Mouse (Mus musculus): ENCODE measurements around the gene Ube2c. TPM values are rescaled to one million over a fixed set of nuclear protein-coding genes. Genes with fewer than 3 reads are reported as not detected.
A peak's percentile ranks its signal among the peaks of the same experiment; 100 is the strongest.

Ube2c gene
- polyA plus RNA-seq, 1 experiment from 2014 or later, result 639 TPM

GRCm38 (mm10) chr2:164817703-164818102 is 48.0 kb downstream of the Ube2c start:
- H3K36me3 ChIP-seq, result peaks cover 22% of the 10 kb centered on the region
- peaks cover 11% of the 10 kb centered on the region for H3K4me1 ChIP-seq
- 74% methylated on average over 5 of the region's 5 CpGs for WGBS
- no peaks in the 10 kb centered on the region for H3K27me3 ChIP-seq (ENCODE audit: low read depth, poor library complexity, severe bottlenecking)
- H3K27ac ChIP-seq (replicated peaks), result no peak overlapping the region
- H3K9me3 ChIP-seq (replicated peaks), result no peaks in the 10 kb centered on the region
- peak; percentile 26 for DNase-seq (ENCODE audit: low spot score)
- H3K4me3 ChIP-seq, result no peak overlapping the region

GRCm38 (mm10) chr2:164821060-164821459 is 51.4 kb downstream of the Ube2c start:
- Histone ChIP-seq H3K4me1 (peaks cover 23% of the 10 kb centered on the region), H3K27ac (replicated peaks) (no peak overlapping the region), H3K9me3 (replicated peaks) (no peaks in the 10 kb centered on the region), H3K27me3 (ENCODE audit: low read depth, poor library complexity, severe bottlenecking) (no peaks in the 10 kb centered on the region), H3K36me3 (peaks cover 36% of the 10 kb centered on the region), H3K4me3 (no peak overlapping the region)
- DNase-seq (ENCODE audit: low spot score), result no peak
- 89% methylated on average over 6 of the region's 6 CpGs for WGBS

- no peaks in the 10 kb centered on the region for H3K27me3 ChIP-seq (ENCODE audit: low read depth, poor library complexity, severe bottlenecking)
- 2% methylated on average over 32 of the region's 32 CpGs for WGBS
- DNase-seq (ENCODE audit: low spot score), result peak; percentile 99
- H3K27ac ChIP-seq (replicated peaks), result peak within 1 kb of the TSS; percentile 89
- H3K4me3 ChIP-seq, result peak within 1 kb of the TSS; percentile 71
- peaks cover 53% of the 10 kb centered on the region for H3K36me3 ChIP-seq
- peaks cover 21% of the 10 kb centered on the region for H3K4me1 ChIP-seq
- H3K9me3 ChIP-seq (replicated peaks), result no peaks in the 10 kb centered on the region
Measured at GRCm38 (mm10) chr2:164822636-164823165, 53.0 kb downstream of the Ube2c start, which contains the start of gene Zswim1. Gene Zswim1 (plus strand): TSS chr2:164822686.

DNA sequence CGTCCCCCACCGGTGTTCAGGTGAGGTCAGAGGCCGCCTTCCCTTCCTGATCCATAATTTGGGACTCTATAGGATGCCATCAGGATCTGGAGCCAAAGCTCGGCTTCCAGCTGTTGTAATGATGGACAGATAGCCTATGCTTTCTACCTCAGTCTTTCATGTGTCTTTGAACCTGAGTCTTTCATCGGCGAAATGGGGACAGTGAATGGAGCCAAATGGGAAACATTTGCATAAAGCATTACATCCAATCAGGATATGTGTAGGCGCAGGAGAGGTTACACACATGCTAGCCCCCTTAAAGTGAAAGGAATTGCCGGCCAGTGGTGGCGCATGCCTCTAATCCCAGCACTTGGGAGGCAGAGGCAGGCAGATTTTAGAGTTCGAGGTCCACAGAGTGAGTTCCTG is 53.5 kb downstream of the Ube2c start:
- H3K27ac ChIP-seq (replicated peaks), result peak overlapping the region; percentile 89
- H3K9me3 ChIP-seq (replicated peaks), result no peaks in the 10 kb centered on the region
- no peaks in the 10 kb centered on the region for H3K27me3 ChIP-seq (ENCODE audit: low read depth, poor library complexity, severe bottlenecking)
- peak overlapping the region; percentile 71 for H3K4me3 ChIP-seq
- DNase-seq (ENCODE audit: low spot score), result no peak
- WGBS, result 4% methylated on average over 10 of the region's 10 CpGs
- H3K36me3 ChIP-seq, result peaks cover 58% of the 10 kb centered on the region
- H3K4me1 ChIP-seq, result peaks cover 21% of the 10 kb centered on the region

DNA sequence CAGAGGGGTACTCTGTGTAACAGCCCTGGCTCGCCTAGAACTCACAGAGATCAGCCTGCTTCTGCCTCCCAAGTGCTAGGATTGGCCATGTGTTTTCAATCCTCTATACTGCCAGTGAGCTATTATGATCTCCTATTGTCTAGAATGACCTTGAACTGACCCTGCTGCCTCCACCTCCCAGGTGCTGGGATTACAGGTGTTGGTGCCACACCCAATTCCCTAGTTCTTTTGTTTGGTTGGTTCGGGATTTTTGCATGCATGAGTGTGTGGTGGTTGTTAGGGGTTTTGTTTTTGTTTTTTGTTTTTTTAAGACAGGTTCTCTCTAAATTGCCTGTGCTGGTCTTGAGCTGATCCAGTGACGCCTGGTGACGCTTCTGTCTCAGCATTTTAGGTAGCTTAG is 54.3 kb downstream of the Ube2c start:
- Histone ChIP-seq H3K27ac (replicated peaks) (no peak overlapping the region), H3K4me1 (peaks cover 21% of the 10 kb centered on the region), H3K9me3 (replicated peaks) (no peaks in the 10 kb centered on the region), H3K27me3 (ENCODE audit: low read depth, poor library complexity, severe bottlenecking) (no peaks in the 10 kb centered on the region), H3K4me3 (peak overlapping the region; percentile 71; the same call in 1 of the 2 replicates), H3K36me3 (peaks cover 65% of the 10 kb centered on the region)
- WGBS, result 90% methylated on average over 4 of the region's 4 CpGs
- DNase-seq (ENCODE audit: low spot score), result no peak

DNA sequence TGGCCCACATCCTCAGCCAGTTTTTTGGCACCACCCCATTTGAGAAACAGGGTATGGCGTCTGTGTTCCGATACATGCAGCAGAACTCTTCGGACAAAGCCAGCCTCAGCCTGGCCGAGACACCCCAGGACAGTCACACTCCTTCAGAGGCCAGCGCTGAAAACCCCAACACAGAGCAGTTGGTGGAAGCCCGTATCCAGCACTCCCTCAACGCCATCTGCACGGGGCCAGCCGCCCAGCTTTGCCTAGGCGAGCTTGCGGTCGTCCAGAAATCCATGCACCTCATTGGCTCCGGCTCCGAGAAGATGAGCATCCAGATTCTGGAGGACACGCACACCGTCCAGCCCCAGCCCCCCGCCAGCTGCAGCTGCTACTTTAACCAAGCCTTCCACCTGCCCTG is 55.8 kb downstream of the Ube2c start:
- Histone ChIP-seq H3K36me3 (peaks cover 59% of the 10 kb centered on the region), H3K27me3 (ENCODE audit: low read depth, poor library complexity, severe bottlenecking) (no peaks in the 10 kb centered on the region)
- WGBS, result 94% methylated on average over 17 of the region's 17 CpGs

GRCm38 (mm10) chr2:164827146-164827850 is 57.6 kb downstream of the Ube2c start:
- Histone ChIP-seq H3K27me3 (ENCODE audit: low read depth, poor library complexity, severe bottlenecking) (no peaks in the 10 kb centered on the region), H3K27ac (replicated peaks) (no peak overlapping the region), H3K36me3 (peaks cover 48% of the 10 kb centered on the region), H3K4me3 (no peak overlapping the region), H3K4me1 (peaks cover 16% of the 10 kb centered on the region), H3K9me3 (replicated peaks) (no peaks in the 10 kb centered on the region)
- 91% methylated on average over 16 of the region's 16 CpGs for WGBS
- no peak for DNase-seq (ENCODE audit: low spot score)

More for the DNA sequence above, 55.8 kb downstream of the Ube2c start:
- Histone ChIP-seq H3K27ac (replicated peaks) (no peak overlapping the region), H3K4me1 (peaks cover 21% of the 10 kb centered on the region), H3K4me3 (no peak overlapping the region), H3K9me3 (replicated peaks) (no peaks in the 10 kb centered on the region)
- DNase-seq (ENCODE audit: low spot score), result no peak

Other genes with a start within 250 kb of the Ube2c start
- gene Wfdc2, start 207.5 kb upstream of the Ube2c start, polyA plus RNA-seq (2016; fragmentation: Nextera tagmentation; extraction: Ambion mirVana), result 23.1 and 28.3 TPM in 2 replicates
- gene Spint3, start 196.4 kb upstream of the Ube2c start, polyA plus RNA-seq (2016; fragmentation: Nextera tagmentation; extraction: Ambion mirVana), result not detected in 2 replicates
- not detected in 2 replicates for gene Wfdc6a, start 184.5 kb upstream of the Ube2c start, polyA plus RNA-seq (2016; fragmentation: Nextera tagmentation; extraction: Ambion mirVana)
- gene Eppin, start 176.3 kb upstream of the Ube2c start, polyA plus RNA-seq (2016; fragmentation: Nextera tagmentation; extraction: Ambion mirVana), result not detected in 2 replicates
- not detected in 2 replicates for gene Wfdc6b, start 156.4 kb upstream of the Ube2c start, polyA plus RNA-seq (2016; fragmentation: Nextera tagmentation; extraction: Ambion mirVana)
- gene Wfdc8, start 156.3 kb upstream of the Ube2c start, polyA plus RNA-seq (2016; fragmentation: Nextera tagmentation; extraction: Ambion mirVana), result not detected in 2 replicates
- gene Wfdc16, start 131.1 kb upstream of the Ube2c start, polyA plus RNA-seq (2016; fragmentation: Nextera tagmentation; extraction: Ambion mirVana), result not detected in 2 replicates
- not detected in 2 replicates for gene Wfdc10, start 113.9 kb upstream of the Ube2c start, polyA plus RNA-seq (2016; fragmentation: Nextera tagmentation; extraction: Ambion mirVana)
- gene Wfdc9, start 113.3 kb upstream of the Ube2c start, polyA plus RNA-seq (2016; fragmentation: Nextera tagmentation; extraction: Ambion mirVana), result not detected in 2 replicates
- not detected in 2 replicates for gene Wfdc11, start 95.8 kb upstream of the Ube2c start, polyA plus RNA-seq (2016; fragmentation: Nextera tagmentation; extraction: Ambion mirVana)
- gene Wfdc13, start 84.8 kb upstream of the Ube2c start, polyA plus RNA-seq (2016; fragmentation: Nextera tagmentation; extraction: Ambion mirVana), result not detected in 2 replicates
- gene Spint4, start 71.4 kb upstream of the Ube2c start, polyA plus RNA-seq (2016; fragmentation: Nextera tagmentation; extraction: Ambion mirVana), result not detected in 2 replicates
- not detected in 2 replicates for gene Spint5, start 54.6 kb upstream of the Ube2c start, polyA plus RNA-seq (2016; fragmentation: Nextera tagmentation; extraction: Ambion mirVana)
- 0.94 and 1.2 TPM in 2 replicates for gene Wfdc3, start 24.0 kb upstream of the Ube2c start, polyA plus RNA-seq (2016; fragmentation: Nextera tagmentation; extraction: Ambion mirVana)
- 80.1 and 80.2 TPM in 2 replicates for gene Dnttip1, start 23.9 kb upstream of the Ube2c start, polyA plus RNA-seq (2016; fragmentation: Nextera tagmentation; extraction: Ambion mirVana)
- gene Tnnc2, start 10.1 kb downstream of the Ube2c start, polyA plus RNA-seq (2016; fragmentation: Nextera tagmentation; extraction: Ambion mirVana), result not detected in 2 replicates
- gene Snx21, start 15.9 kb downstream of the Ube2c start, polyA plus RNA-seq (2016; fragmentation: Nextera tagmentation; extraction: Ambion mirVana), result 12.0 and 12.3 TPM in 2 replicates
- 14.9 and 15.3 TPM in 2 replicates for gene Acot8, start 35.0 kb downstream of the Ube2c start, polyA plus RNA-seq (2016; fragmentation: Nextera tagmentation; extraction: Ambion mirVana)
- gene Zswim3, start 35.2 kb downstream of the Ube2c start, polyA plus RNA-seq (2016; fragmentation: Nextera tagmentation; extraction: Ambion mirVana), result 9.7 and 11.6 TPM in 2 replicates
- gene Zswim1, start 52.8 kb downstream of the Ube2c start, polyA plus RNA-seq (2016; fragmentation: Nextera tagmentation; extraction: Ambion mirVana), result 24.7 and 25.3 TPM in 2 replicates
- 0.17 TPM in 1 of 2 replicates, not detected in the other for gene Spata25, start 58.6 kb downstream of the Ube2c start, polyA plus RNA-seq (2016; fragmentation: Nextera tagmentation; extraction: Ambion mirVana)
- 85.7 and 98.2 TPM in 2 replicates for gene Ctsa, start 63.0 kb downstream of the Ube2c start, polyA plus RNA-seq (2016; fragmentation: Nextera tagmentation; extraction: Ambion mirVana)
- gene Neurl2, start 63.6 kb downstream of the Ube2c start, polyA plus RNA-seq (2016; fragmentation: Nextera tagmentation; extraction: Ambion mirVana), result 3.8 and 5.4 TPM in 2 replicates
- gene Pltp, start 87.8 kb downstream of the Ube2c start, polyA plus RNA-seq (2016; fragmentation: Nextera tagmentation; extraction: Ambion mirVana), result 67.9 and 86.2 TPM in 2 replicates
- 73.8 and 93.8 TPM in 2 replicates for gene Pcif1, start 109.4 kb downstream of the Ube2c start, polyA plus RNA-seq (2016; fragmentation: Nextera tagmentation; extraction: Ambion mirVana)
- gene Zfp335, start 141.9 kb downstream of the Ube2c start, polyA plus RNA-seq (2016; fragmentation: Nextera tagmentation; extraction: Ambion mirVana), result 14.1 and 17.1 TPM in 2 replicates
- 0.39 and 0.97 TPM in 2 replicates for gene Mmp9, start 170.9 kb downstream of the Ube2c start, polyA plus RNA-seq (2016; fragmentation: Nextera tagmentation; extraction: Ambion mirVana)
- 0.99 and 2.1 TPM in 2 replicates for gene Slc12a5, start 190.9 kb downstream of the Ube2c start, polyA plus RNA-seq (2016; fragmentation: Nextera tagmentation; extraction: Ambion mirVana)

Data from midbrain, embryonic 10.5 days (tissue).